Mouse (Mus musculus) liver, embryonic 14.5 days (tissue): Measurements from ENCODE around the gene Dnajc5g. TPM values are rescaled to one million over a fixed set of nuclear protein-coding genes. Genes with fewer than 3 reads are reported as not detected.

Experiments used
- ATAC-seq: fragments of 200-750 bp; cut with Nextera tagmentation; 2 replicates; pipeline ENCODE4 v1.8.0; 2017; ENCODE audit warnings: moderate number of reproducible peaks, mild to moderate bottlenecking, moderate library complexity; ENCODE audit not compliant: insufficient read depth
- DNase-seq, 3 experiments: peaks; one replicate each; pipeline ENCODE4 v3.0.0-alpha.2; 2012 to 2013; ENCODE audit warnings: low read depth in 3 of 3, low spot score in 3 of 3
- H3K27ac ChIP-seq: fragments of 300-500 bp; sonication (generic); 2 replicates; pipeline ENCODE4 v1.5.1; 2014; ENCODE audit warnings: moderate library complexity, mild to moderate bottlenecking, control low read depth, inconsistent platforms
- H3K27me3 ChIP-seq: fragments of 300-500 bp; sonication (generic); 2 replicates; pipeline ENCODE4 v1.6.1; 2014; ENCODE audit warnings: mild to moderate bottlenecking, low read length, moderate library complexity; ENCODE audit not compliant: control insufficient read depth, insufficient read depth
- H3K36me3 ChIP-seq: fragments of 300-500 bp; sonication (generic); replicated peaks from 2 replicates; pipeline ENCODE4 v1.6.1; 2014; ENCODE audit warnings: low read depth; ENCODE audit not compliant: control insufficient read depth, insufficient read depth
- H3K4me1 ChIP-seq, 2 experiments: fragments of 200-500 bp in 1 of 2; fragments of 300-500 bp in 1 of 2; sonication (generic) in 1 of 2; replicated peaks; 2 replicates each; pipeline ENCODE4 v1.6.1; 2012 to 2014; ENCODE audit warnings: antibody characterized with exemption in 1 of 2, inconsistent platforms in 1 of 2, low read length in 1 of 2; ENCODE audit not compliant: control insufficient read depth in 2 of 2, insufficient read depth in 2 of 2
- H3K4me2 ChIP-seq: fragments of 300-500 bp; sonication (generic); 2 replicates; pipeline ENCODE4 v1.6.1; 2014; ENCODE audit warnings: low read depth, mild to moderate bottlenecking, control low read depth, moderate library complexity
- H3K4me3 ChIP-seq, 2 experiments: fragments of 200-500 bp in 1 of 2; fragments of 300-500 bp in 1 of 2; sonication (generic) in 1 of 2; 2 replicates each; pipeline ENCODE4 v1.5.1; 2012 to 2014; ENCODE audit warnings: low read depth in 2 of 2, low read length in 2 of 2, mild to moderate bottlenecking in 2 of 2, control low read depth in 1 of 2, inconsistent platforms in 1 of 2, moderate library complexity in 1 of 2; ENCODE audit not compliant: insufficient read depth in 1 of 2
- H3K9ac ChIP-seq: fragments of 300-500 bp; sonication (generic); replicated peaks from 2 replicates; pipeline ENCODE4 v1.6.1; 2014; ENCODE audit warnings: mild to moderate bottlenecking, control low read depth, moderate library complexity
- H3K9me3 ChIP-seq: fragments of 300-500 bp; sonication (generic); 2 replicates; pipeline ENCODE4 v1.6.1; 2016; ENCODE audit warnings: low read length, mixed read lengths; ENCODE audit not compliant: control insufficient read depth
- CTCF ChIP-seq: IDR thresholded peaks from 2 replicates; pipeline ENCODE4 v1.5.1; 2016; ENCODE audit warnings: antibody characterized with exemption, low read depth, control low read depth
- EP300 ChIP-seq: IDR thresholded peaks from 2 replicates; pipeline ENCODE4 v1.6.1; 2016; ENCODE audit warnings: antibody characterized with exemption, low read depth
- WGBS: fragments of 180-500 bp; shearing (Covaris S2); extraction: QIAGEN DNeasy Blood & Tissue Kit; methylation state at CpG from one replicate; pipeline ENCODE4 v1.1.7; 2014; ENCODE audit not compliant: insufficient replicate concordance; 5-methylcytosine and 5-hydroxymethylcytosine counted together
- polyA plus RNA-seq, 2 experiments: library from polyadenylated mRNA; depleted of rRNA in 1 of 2; stranded (reverse) in 1 of 2; unstranded in 1 of 2; fragments of >200 nt; fragmentation: Nextera tagmentation in 1 of 2; extraction: Ambion mirVana in 1 of 2; gene quantifications; 2 replicates each; pipeline versions ENCODE4 v1.2.1 to v1.2.3; 2012 to 2014

Gene Dnajc5g
- polyA plus RNA-seq, 2 experiments: not detected

DNA sequence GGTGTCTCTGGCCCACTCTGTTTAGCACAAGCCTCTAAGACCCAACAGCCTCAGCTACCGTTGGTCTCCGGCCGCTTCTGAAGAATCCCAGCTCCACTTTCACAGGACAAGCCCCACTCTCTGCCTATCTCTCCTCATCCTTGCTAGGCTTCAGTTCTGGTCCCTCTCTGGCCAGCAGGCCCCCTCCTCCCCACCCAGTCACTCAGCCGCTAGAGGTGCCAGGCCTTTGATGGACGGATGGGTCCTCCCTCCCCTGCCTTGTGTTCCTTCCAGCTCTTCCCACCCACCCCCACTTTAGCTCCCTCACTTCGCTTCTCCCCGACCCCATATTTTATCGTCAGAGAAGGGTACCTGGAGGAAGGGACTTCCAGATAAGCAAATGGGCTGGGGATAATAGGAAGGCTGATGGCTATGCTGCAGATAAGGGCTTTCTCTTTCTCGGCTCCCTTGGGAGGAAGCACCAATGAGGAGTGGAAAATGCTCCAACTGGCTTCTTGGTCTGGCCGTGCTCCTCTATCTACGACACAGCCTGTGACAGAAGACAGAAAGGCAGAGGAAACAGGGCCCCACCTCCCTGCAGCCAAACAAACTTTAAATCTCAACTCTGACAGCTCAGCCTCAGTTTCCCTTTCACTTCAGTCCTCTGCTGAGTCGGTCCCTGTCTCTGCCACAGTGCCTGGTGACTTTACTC lies 23.0 kb upstream of the Dnajc5g start:
- H3K4me2 ChIP-seq: peak overlapping the region; percentile 8; the same call in 1 of the 2 replicates
- H3K4me3 ChIP-seq: no peak overlapping the region
- peaks cover 3% of the 10 kb centered on the region; the same call in 1 of the 2 replicates for H3K27me3 ChIP-seq
- DNase-seq: no peak
- TF ChIP-seq EP300: no peak
- H3K9ac ChIP-seq: no peak overlapping the region; the same call in 1 of the 2 replicates
- H3K9me3 ChIP-seq: no peaks in the 10 kb centered on the region
- no peak for ATAC-seq
- H3K36me3 ChIP-seq: no peaks in the 10 kb centered on the region; the same call in 1 of the 2 replicates
- H3K4me1 ChIP-seq: peaks cover 0 to 7% of the 10 kb centered on the region in 2 experiments; a peak in 2 of 4 replicates
- WGBS: 15% methylated on average over 12 of the region's 12 CpGs
- H3K27ac ChIP-seq: no peak overlapping the region

GRCm38 (mm10) chr5:31083949-31084348 lies 22.1 kb upstream of the Dnajc5g start:
- Histone ChIP-seq H3K27me3 (peaks cover 3% of the 10 kb centered on the region; the same call in 1 of the 2 replicates), H3K4me2 (no peak overlapping the region)
- ATAC-seq: no peak

GRCm38 (mm10) chr5:31086606-31087005 lies 19.5 kb upstream of the Dnajc5g start:
- Histone ChIP-seq H3K4me3 (no peak overlapping the region), H3K9me3 (no peaks in the 10 kb centered on the region), H3K9ac (no peak overlapping the region), H3K36me3 (no peaks in the 10 kb centered on the region), H3K27ac (no peak overlapping the region), H3K4me2 (no peak overlapping the region), H3K4me1 (peaks cover 0 to 7% of the 10 kb centered on the region in 2 experiments; a peak in 2 of 4 replicates), H3K27me3 (peaks cover 23% of the 10 kb centered on the region)
- TF ChIP-seq EP300 (no peak), CTCF (no peak)
- DNase-seq (no peak), ATAC-seq (no peak)
- WGBS: 23% methylated on average over 7 of the region's 7 CpGs

More at GRCm38 (mm10) chr5:31083949-31084348, 22.1 kb upstream of the Dnajc5g start:
- Histone ChIP-seq H3K9ac (no peak overlapping the region), H3K36me3 (no peaks in the 10 kb centered on the region), H3K27ac (no peak overlapping the region), H3K4me3 (no peak overlapping the region), H3K9me3 (no peaks in the 10 kb centered on the region), H3K4me1 (peaks cover 0 to 7% of the 10 kb centered on the region in 2 experiments; a peak in 2 of 4 replicates)
- TF ChIP-seq EP300 (no peak), CTCF (no peak)
- 22% methylated on average over 8 of the region's 8 CpGs for WGBS
- DNase-seq: no peak

GRCm38 (mm10) chr5:31087131-31087530 lies 19.0 kb upstream of the Dnajc5g start:
- no peak for ATAC-seq

DNA sequence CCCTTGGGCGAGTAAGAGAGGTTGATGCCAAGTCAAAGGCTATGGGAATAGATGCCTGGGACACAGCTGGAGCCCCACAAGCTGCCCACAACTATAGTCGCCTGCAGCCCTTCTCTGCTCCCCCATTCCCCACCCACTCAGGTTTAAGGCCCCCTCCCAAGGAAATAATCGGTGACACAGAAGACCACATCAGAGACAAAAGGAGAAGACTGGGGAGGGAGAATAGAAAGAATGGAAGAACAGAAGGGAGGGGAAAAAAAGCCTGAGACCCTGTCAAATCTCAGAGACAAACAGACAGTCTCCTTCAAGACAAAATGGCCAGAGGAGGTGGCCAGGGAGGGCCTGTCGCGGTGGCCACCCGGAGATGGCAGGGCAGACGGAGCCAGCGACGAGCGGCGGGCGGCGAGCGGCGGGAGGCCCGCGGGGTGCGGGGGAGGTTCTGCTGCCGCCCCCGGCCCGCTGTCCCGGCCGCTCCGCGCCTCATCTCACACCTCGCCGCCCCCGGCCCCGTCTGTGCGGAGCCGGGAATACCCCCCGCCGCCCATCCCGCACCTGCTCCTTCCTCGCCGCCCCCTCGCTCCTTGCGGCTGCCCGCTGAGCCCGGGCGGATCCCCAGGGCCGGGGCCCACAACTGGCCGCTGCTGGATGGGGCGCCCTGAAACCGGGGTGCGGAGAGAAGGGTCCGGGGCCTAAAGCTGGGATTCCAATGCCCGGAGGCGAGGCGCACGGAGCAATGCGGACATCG lies 13.7 kb upstream of the Dnajc5g start:
- H3K4me3 ChIP-seq: peak overlapping the region in 1 of 2 experiments; percentile 30; a peak in 2 of 4 replicates
- H3K27me3 ChIP-seq: peaks cover 71% of the 10 kb centered on the region
- H3K36me3 ChIP-seq: no peaks in the 10 kb centered on the region
- ATAC-seq (no peak), DNase-seq (no peak)
- H3K4me2 ChIP-seq: peak overlapping the region; percentile 19
- H3K27ac ChIP-seq: no peak overlapping the region
- H3K9me3 ChIP-seq: no peaks in the 10 kb centered on the region
- no peak for TF ChIP-seq CTCF
- no peak for TF ChIP-seq EP300
- 3% methylated on average over 49 of the region's 53 CpGs for WGBS
- H3K9ac ChIP-seq: no peak overlapping the region
- no peaks in the 10 kb centered on the region for H3K4me1 ChIP-seq

More at GRCm38 (mm10) chr5:31087131-31087530, 19.0 kb upstream of the Dnajc5g start:
- no peak for DNase-seq
- Histone ChIP-seq H3K4me3 (no peak overlapping the region), H3K9ac (no peak overlapping the region), H3K4me2 (no peak overlapping the region), H3K4me1 (peaks cover 0 to 7% of the 10 kb centered on the region in 2 experiments; a peak in 2 of 4 replicates), H3K36me3 (no peaks in the 10 kb centered on the region), H3K27ac (no peak overlapping the region), H3K9me3 (no peaks in the 10 kb centered on the region), H3K27me3 (peaks cover 28% of the 10 kb centered on the region)
- 66% methylated on average over 2 of the region's 2 CpGs for WGBS
- TF ChIP-seq EP300 (no peak), CTCF (no peak)
